Mouse (Mus musculus) liver, embryonic 13.5 days (tissue): ENCODE measurements around the gene Tuba1c. TPM values are rescaled to one million over a fixed set of nuclear protein-coding genes. Genes with fewer than 3 reads are reported as not detected.
"Not testable (repeated sequence)": the region's sequence is repeated elsewhere in the genome, so short reads cannot be mapped to it uniquely, and the experiment has no call there.

Experiments used
- ATAC-seq: fragments of 200-750 bp; cut with Nextera tagmentation; 2 replicates; pipeline ENCODE4 v1.8.0; 2017; ENCODE audit warnings: low read depth, mild to moderate bottlenecking, moderate number of reproducible peaks, moderate library complexity
- DNase-seq: peaks from one replicate; pipeline ENCODE4 v3.0.0; 2022
- H3K27ac ChIP-seq: fragments of 300-500 bp; sonication (generic); 2 replicates; pipeline ENCODE4 v1.5.1; 2015; ENCODE audit warnings: moderate library complexity, mild to moderate bottlenecking, inconsistent platforms
- H3K27me3 ChIP-seq: fragments of 300-500 bp; sonication (generic); 2 replicates; pipeline ENCODE4 v1.6.1; 2015; ENCODE audit warnings: mild to moderate bottlenecking, inconsistent platforms
- H3K36me3 ChIP-seq: fragments of 300-500 bp; sonication (generic); 2 replicates; pipeline ENCODE4 v1.6.1; 2015; ENCODE audit warnings: mild to moderate bottlenecking, inconsistent platforms
- H3K4me1 ChIP-seq: fragments of 300-500 bp; sonication (generic); replicated peaks from 2 replicates; pipeline ENCODE4 v1.6.1; 2015; ENCODE audit warnings: inconsistent platforms
- H3K4me2 ChIP-seq: fragments of 300-500 bp; sonication (generic); 2 replicates; pipeline ENCODE4 v1.6.1; 2015; ENCODE audit warnings: inconsistent platforms, mild to moderate bottlenecking, moderate library complexity
- H3K4me3 ChIP-seq: fragments of 300-500 bp; sonication (generic); replicated peaks from 2 replicates; pipeline ENCODE4 v1.5.1; 2015; ENCODE audit warnings: mild to moderate bottlenecking, inconsistent platforms
- H3K9ac ChIP-seq: fragments of 300-500 bp; sonication (generic); 2 replicates; pipeline ENCODE4 v1.6.1; 2015; ENCODE audit warnings: mild to moderate bottlenecking, inconsistent platforms
- H3K9me3 ChIP-seq: fragments of 300-500 bp; sonication (generic); replicated peaks from 2 replicates; pipeline ENCODE4 v1.6.1; 2016; ENCODE audit warnings: inconsistent platforms
- WGBS: fragments of 180-500 bp; shearing (Covaris S2); methylation state at CpG from one replicate; pipeline ENCODE4 v1.1.7; 2015; ENCODE audit not compliant: insufficient replicate concordance; 5-methylcytosine and 5-hydroxymethylcytosine counted together
- polyA plus RNA-seq: library from polyadenylated mRNA; unstranded; fragments of >200 nt; fragmentation: Nextera tagmentation; extraction: Ambion mirVana; gene quantifications from 2 replicates; pipeline ENCODE4 v1.2.1, GENCODE M21; 2015

Gene Tuba1c
- polyA plus RNA-seq, 1 experiment from 2014 or later = 239 TPM

GRCm38 (mm10) chr15:99074600-99075333 is 45.1 kb downstream of the Tuba1c start:
- Histone ChIP-seq H3K4me1 (peaks cover 40% of the 10 kb centered on the region), H3K27me3 (0 out of 2 replicates have a peak, but pooled peaks cover 4% of the 10 kb centered on the region), H3K4me3 (peak overlapping the region; percentile 75), H3K4me2 (peak overlapping the region; percentile 92), H3K27ac (peak overlapping the region; percentile 87), H3K9me3 (no peaks in the 10 kb centered on the region), H3K36me3 (peaks cover 32% of the 10 kb centered on the region), H3K9ac (peak overlapping the region; percentile 84)
- peak; percentile 92 for ATAC-seq
- peak; percentile 96 for DNase-seq
- WGBS = under 1% methylated on average over 44 of the region's 44 CpGs

- H3K9me3 ChIP-seq, H3K27me3 ChIP-seq, DNase-seq, ATAC-seq, H3K27ac ChIP-seq: not testable (repeated sequence)
- peak overlapping the region; percentile 84 for H3K9ac ChIP-seq
- H3K36me3 ChIP-seq = peaks cover 44% of the 10 kb centered on the region
- H3K4me1 ChIP-seq = peaks cover 40% of the 10 kb centered on the region
- 95% methylated on average over 3 of the region's 3 CpGs for WGBS
- peak overlapping the region; percentile 92 for H3K4me2 ChIP-seq
- H3K4me3 ChIP-seq = peak overlapping the region; percentile 75
These were observed 46.3 kb downstream of the Tuba1c start for GRCm38 (mm10) chr15:99076011-99076410.

GRCm38 (mm10) chr15:99078181-99078910 is 48.7 kb downstream of the Tuba1c start:
- DNase-seq (no peak), ATAC-seq (no peak)
- peaks cover 64% of the 10 kb centered on the region for H3K36me3 ChIP-seq
- 82% methylated on average over 15 of the region's 15 CpGs for WGBS
- no peak overlapping the region for H3K27ac ChIP-seq
- H3K27me3 ChIP-seq = peaks cover 5% of the 10 kb centered on the region; the same call in 1 of the 2 replicates
- no peak overlapping the region for H3K9ac ChIP-seq
- peaks cover 41% of the 10 kb centered on the region for H3K4me1 ChIP-seq
- H3K4me2 ChIP-seq = no peak overlapping the region
- no peaks in the 10 kb centered on the region for H3K9me3 ChIP-seq
- H3K4me3 ChIP-seq = no peak overlapping the region

GRCm38 (mm10) chr15:99079804-99080203 is 50.1 kb downstream of the Tuba1c start:
- WGBS = 71% methylated on average over 3 of the region's 3 CpGs

GRCm38 (mm10) chr15:99082322-99082721 is 52.6 kb downstream of the Tuba1c start:
- WGBS = 92% methylated on average over 12 of the region's 12 CpGs
- ATAC-seq (no peak), DNase-seq (no peak)
- no peaks in the 10 kb centered on the region for H3K9me3 ChIP-seq
- no peak overlapping the region for H3K4me2 ChIP-seq
- peaks cover 30% of the 10 kb centered on the region for H3K4me1 ChIP-seq
- H3K4me3 ChIP-seq = no peak overlapping the region
- no peak overlapping the region for H3K27ac ChIP-seq
- peaks cover 44% of the 10 kb centered on the region for H3K27me3 ChIP-seq
- peaks cover 55% of the 10 kb centered on the region for H3K36me3 ChIP-seq
- H3K9ac ChIP-seq = no peak overlapping the region

More at GRCm38 (mm10) chr15:99079804-99080203, 50.1 kb downstream of the Tuba1c start:
- Histone ChIP-seq H3K27me3 (peaks cover 19% of the 10 kb centered on the region), H3K4me3 (no peak overlapping the region), H3K36me3 (peaks cover 64% of the 10 kb centered on the region), H3K27ac (no peak overlapping the region), H3K4me1 (peaks cover 46% of the 10 kb centered on the region), H3K9ac (no peak overlapping the region), H3K9me3 (no peaks in the 10 kb centered on the region), H3K4me2 (no peak overlapping the region)
- ATAC-seq (no peak), DNase-seq (no peak)

GRCm38 (mm10) chr15:99082840-99083239 is 53.1 kb downstream of the Tuba1c start:
- peaks cover 50% of the 10 kb centered on the region for H3K36me3 ChIP-seq
- peaks cover 30% of the 10 kb centered on the region for H3K4me1 ChIP-seq
- H3K4me3 ChIP-seq = no peak overlapping the region
- no peak for ATAC-seq
- no peak overlapping the region for H3K9ac ChIP-seq
- H3K27me3 ChIP-seq = peaks cover 49% of the 10 kb centered on the region
- no peaks in the 10 kb centered on the region for H3K9me3 ChIP-seq
- DNase-seq = no peak
- H3K4me2 ChIP-seq = no peak overlapping the region
- H3K27ac ChIP-seq = no peak overlapping the region
- WGBS = 83% methylated on average over 16 of the region's 16 CpGs

- whole genome bisulfite sequencing = 68% methylated on average over 9 of the region's 9 CpGs
- peaks cover 53% of the 10 kb centered on the region for H3K27me3 ChIP-seq
- H3K4me3 ChIP-seq = no peak overlapping the region
- no peak overlapping the region for H3K4me2 ChIP-seq
- ATAC-seq = no peak
- H3K9me3 ChIP-seq = no peaks in the 10 kb centered on the region
- DNase-seq = no peak
- H3K27ac ChIP-seq = no peak overlapping the region
- H3K36me3 ChIP-seq = peaks cover 46% of the 10 kb centered on the region
- H3K4me1 ChIP-seq = peaks cover 30% of the 10 kb centered on the region
- no peak overlapping the region for H3K9ac ChIP-seq
These were observed 53.6 kb downstream of the Tuba1c start for GRCm38 (mm10) chr15:99083258-99083657.

- H3K4me2 ChIP-seq = peak overlapping the region; percentile 35
- DNase-seq = no peak
These were observed 54.3 kb downstream of the Tuba1c start for GRCm38 (mm10) chr15:99083867-99084557.

GRCm38 (mm10) chr15:99084618-99085017 is 54.9 kb downstream of the Tuba1c start:
- ATAC-seq (no peak), DNase-seq (no peak)
- no peak overlapping the region for H3K4me3 ChIP-seq
- H3K4me1 ChIP-seq = peaks cover 33% of the 10 kb centered on the region
- H3K27me3 ChIP-seq = peaks cover 66% of the 10 kb centered on the region
- H3K9me3 ChIP-seq = no peaks in the 10 kb centered on the region
- H3K27ac ChIP-seq = no peak overlapping the region
- peak overlapping the region; percentile 35 for H3K4me2 ChIP-seq
- peaks cover 34% of the 10 kb centered on the region for H3K36me3 ChIP-seq
- 23% methylated on average over 19 of the region's 19 CpGs for WGBS
- H3K9ac ChIP-seq = no peak overlapping the region

More at GRCm38 (mm10) chr15:99083867-99084557, 54.3 kb downstream of the Tuba1c start:
- no peak overlapping the region for H3K4me3 ChIP-seq
- ATAC-seq = 0 out of 2 replicates have a peak, but pooled peaks have one; percentile 14
- H3K9me3 ChIP-seq = no peaks in the 10 kb centered on the region
- H3K27me3 ChIP-seq = peaks cover 60% of the 10 kb centered on the region
- peaks cover 38% of the 10 kb centered on the region for H3K36me3 ChIP-seq
- 13% methylated on average over 11 of the region's 11 CpGs for WGBS
- no peak overlapping the region; the same call in 1 of the 2 replicates for H3K9ac ChIP-seq
- H3K27ac ChIP-seq = no peak overlapping the region
- peaks cover 31% of the 10 kb centered on the region for H3K4me1 ChIP-seq

GRCm38 (mm10) chr15:99085997-99086396 is 56.3 kb downstream of the Tuba1c start:
- WGBS = 76% methylated on average over 4 of the region's 4 CpGs
- Histone ChIP-seq H3K36me3 (peaks cover 20% of the 10 kb centered on the region), H3K4me1 (peaks cover 33% of the 10 kb centered on the region), H3K9me3 (no peaks in the 10 kb centered on the region), H3K27ac (no peak overlapping the region), H3K9ac (no peak overlapping the region), H3K27me3 (peaks cover 80% of the 10 kb centered on the region), H3K4me3 (no peak overlapping the region), H3K4me2 (no peak overlapping the region)
- no peak for ATAC-seq
- DNase-seq = no peak
